Mouse (Mus musculus): ENCODE data around the gene P2rx7.
"Not testable (repeated sequence)": the region's sequence is repeated elsewhere in the genome, so short reads cannot be mapped to it uniquely, and the experiment has no call there.

Gene P2rx7

GRCm38 (mm10) chr5:122646050-122646449 is 2.3 kb downstream of the P2rx7 start:
- DNase-seq (ENCODE audit: low read depth, low spot score): no peak

- DNase-seq (ENCODE audit: low read depth, low spot score): no peak
Measured at GRCm38 (mm10) chr5:122647256-122647924, 3.7 kb downstream of the P2rx7 start.

GRCm38 (mm10) chr5:122647952-122648374 is 4.3 kb downstream of the P2rx7 start:
- DNase-seq (ENCODE audit: low read depth, low spot score): peak; percentile 33

- peak; percentile 68 for DNase-seq (ENCODE audit: low read depth, low spot score)
Measured at GRCm38 (mm10) chr5:122649264-122649663, 5.6 kb downstream of the P2rx7 start.

GRCm38 (mm10) chr5:122650100-122650499 is 6.4 kb downstream of the P2rx7 start:
- no peak for DNase-seq (ENCODE audit: low read depth, low spot score)

- no peak for DNase-seq (ENCODE audit: low read depth, low spot score)
Measured at GRCm38 (mm10) chr5:122652506-122652905, 8.8 kb downstream of the P2rx7 start.

- DNase-seq (ENCODE audit: low read depth, low spot score): no peak
Measured at GRCm38 (mm10) chr5:122653112-122653445, 9.4 kb downstream of the P2rx7 start.

- DNase-seq (ENCODE audit: low read depth, low spot score): no peak
Measured at GRCm38 (mm10) chr5:122653446-122654267, 9.9 kb downstream of the P2rx7 start.

GRCm38 (mm10) chr5:122654268-122654573 is 10.5 kb downstream of the P2rx7 start:
- DNase-seq (ENCODE audit: low read depth, low spot score): no peak

- no peak for DNase-seq (ENCODE audit: low read depth, low spot score)
Measured at GRCm38 (mm10) chr5:122656808-122657207, 13.1 kb downstream of the P2rx7 start.

GRCm38 (mm10) chr5:122662501-122662900 is 18.8 kb downstream of the P2rx7 start:
- peak; percentile 43 for DNase-seq (ENCODE audit: low read depth, low spot score)

GRCm38 (mm10) chr5:122665036-122665435 is 21.3 kb downstream of the P2rx7 start:
- DNase-seq (ENCODE audit: low read depth, low spot score): no peak

- no peak for DNase-seq (ENCODE audit: low read depth, low spot score)
Measured at GRCm38 (mm10) chr5:122668981-122669897, 25.5 kb downstream of the P2rx7 start.

GRCm38 (mm10) chr5:122671641-122672040 is 27.9 kb downstream of the P2rx7 start:
- DNase-seq (ENCODE audit: low read depth, low spot score): not testable (repeated sequence)

- DNase-seq (ENCODE audit: low read depth, low spot score): no peak
Measured at GRCm38 (mm10) chr5:122672298-122672697, 28.6 kb downstream of the P2rx7 start.

- no peak for DNase-seq (ENCODE audit: low read depth, low spot score)
Measured at GRCm38 (mm10) chr5:122676002-122676401, 32.3 kb downstream of the P2rx7 start.

- DNase-seq (ENCODE audit: low read depth, low spot score): no peak
Measured at GRCm38 (mm10) chr5:122677983-122678382, 34.3 kb downstream of the P2rx7 start.

GRCm38 (mm10) chr5:122679881-122680280 is 36.2 kb downstream of the P2rx7 start:
- DNase-seq (ENCODE audit: low read depth, low spot score): no peak

GRCm38 (mm10) chr5:122681276-122681675 is 37.6 kb downstream of the P2rx7 start:
- peak; percentile 57 for DNase-seq (ENCODE audit: low read depth, low spot score)

GRCm38 (mm10) chr5:122683926-122684325 is 40.2 kb downstream of the P2rx7 start:
- DNase-seq (ENCODE audit: low read depth, low spot score): no peak

GRCm38 (mm10) chr5:122687391-122687790 is 43.7 kb downstream of the P2rx7 start:
- DNase-seq (ENCODE audit: low read depth, low spot score): no peak

GRCm38 (mm10) chr5:122689153-122689552 is 45.4 kb downstream of the P2rx7 start:
- DNase-seq (ENCODE audit: low read depth, low spot score): no peak

Data from R1 (cell line).